Mouse (Mus musculus) embryonic facial prominence, embryonic 11.5 days (tissue): ENCODE results near the gene Mettl7a2. TPM values are rescaled to one million over a fixed set of nuclear protein-coding genes. Genes with fewer than 3 reads are reported as not detected.

Source experiments
- ATAC-seq: fragments of 200-750 bp; cut with Nextera tagmentation; replicated peaks from 2 replicates; pipeline ENCODE4 v1.8.0; 2017; ENCODE audit warnings: low read depth; ENCODE audit not compliant: insufficient number of reproducible peaks, low FRiP score, low TSS enrichment
- DNase-seq: peaks from one replicate; pipeline ENCODE4 v3.0.0-alpha.2; 2015; ENCODE audit warnings: low spot score
- H3K27ac ChIP-seq: fragments of 300-500 bp; sonication (generic); replicated peaks from 2 replicates; pipeline ENCODE4 v1.5.1; 2014; ENCODE audit warnings: mild to moderate bottlenecking, low read depth, low read length, control low read depth
- H3K27me3 ChIP-seq: fragments of 300-500 bp; sonication (generic); 2 replicates; pipeline ENCODE4 v1.6.1; 2014; ENCODE audit warnings: mild to moderate bottlenecking, low read length, moderate library complexity, mixed read lengths; ENCODE audit not compliant: control insufficient read depth, insufficient read depth
- H3K36me3 ChIP-seq: fragments of 300-500 bp; sonication (generic); replicated peaks from 2 replicates; pipeline ENCODE4 v1.6.1; 2014; ENCODE audit warnings: low read depth, mild to moderate bottlenecking, low read length, moderate library complexity, mixed read lengths; ENCODE audit not compliant: control insufficient read depth, insufficient read depth
- H3K4me1 ChIP-seq: fragments of 300-500 bp; sonication (generic); 2 replicates; pipeline ENCODE4 v1.6.1; 2014; ENCODE audit warnings: low read length, mixed read lengths; ENCODE audit not compliant: control insufficient read depth, insufficient read depth
- H3K4me2 ChIP-seq: fragments of 300-500 bp; sonication (generic); 2 replicates; pipeline ENCODE4 v1.6.1; 2014; ENCODE audit warnings: low read depth, mild to moderate bottlenecking, control low read depth, low read length, moderate library complexity
- H3K4me3 ChIP-seq: fragments of 300-500 bp; sonication (generic); 2 replicates; pipeline ENCODE4 v1.5.1; 2014; ENCODE audit warnings: low read depth, low read length, control low read depth
- H3K9ac ChIP-seq: fragments of 300-500 bp; sonication (generic); replicated peaks from 2 replicates; pipeline ENCODE4 v1.6.1; 2014; ENCODE audit warnings: mild to moderate bottlenecking, control low read depth, low read length
- H3K9me3 ChIP-seq: fragments of 300-500 bp; sonication (generic); replicated peaks from 2 replicates; pipeline ENCODE4 v1.6.1; 2016; ENCODE audit warnings: mild to moderate bottlenecking, low read length, inconsistent platforms, mixed read lengths; ENCODE audit not compliant: control insufficient read depth
- WGBS: fragments of 180-500 bp; shearing (Covaris S2); extraction: QIAGEN DNeasy Blood & Tissue Kit; methylation state at CpG from one replicate; pipeline ENCODE4 v1.1.7; 2014; 5-methylcytosine and 5-hydroxymethylcytosine counted together
- polyA plus RNA-seq: library from polyadenylated mRNA; unstranded; fragments of >200 nt; fragmentation: Nextera tagmentation; extraction: Ambion mirVana; gene quantifications from 2 replicates; pipeline ENCODE4 v1.2.1, GENCODE M21; 2014

Mettl7a2 gene
- polyA plus RNA-seq, 1 experiment from 2014 or later, result not detected

GRCm38 (mm10) chr15:100406088-100406487 lies 53.1 kb downstream of the Mettl7a2 start:
- no peak overlapping the region for H3K4me3 ChIP-seq
- H3K4me2 ChIP-seq, result no peak overlapping the region
- peaks cover 3% of the 10 kb centered on the region; the same call in 1 of the 2 replicates for H3K36me3 ChIP-seq
- DNase-seq, result no peak
- WGBS, result 84% methylated on average over 5 of the region's 5 CpGs
- no peak overlapping the region for H3K27ac ChIP-seq
- no peaks in the 10 kb centered on the region for H3K27me3 ChIP-seq
- ATAC-seq, result no peak
- H3K9me3 ChIP-seq, result no peaks in the 10 kb centered on the region
- no peak overlapping the region for H3K9ac ChIP-seq
- no peaks in the 10 kb centered on the region for H3K4me1 ChIP-seq

- Histone ChIP-seq H3K4me1 (no peaks in the 10 kb centered on the region), H3K4me2 (no peak overlapping the region), H3K27me3 (no peaks in the 10 kb centered on the region), H3K36me3 (no peaks in the 10 kb centered on the region; the same call in 1 of the 2 replicates), H3K27ac (no peak overlapping the region), H3K9me3 (no peaks in the 10 kb centered on the region), H3K9ac (no peak overlapping the region), H3K4me3 (no peak overlapping the region)
- peak; percentile 14 for DNase-seq
- ATAC-seq, result no peak
- 66% methylated on average over 14 of the region's 14 CpGs for WGBS
Measured at GRCm38 (mm10) chr15:100410918-100411672, 58.1 kb downstream of the Mettl7a2 start.

Other genes starting within 250 kb of the Mettl7a2 start
- gene Atf1, start 125.4 kb upstream of the Mettl7a2 start, polyA plus RNA-seq, result 36.3 and 37.0 TPM in 2 replicates
- not detected in 2 replicates for gene Tmprss12, start 72.4 kb upstream of the Mettl7a2 start, polyA plus RNA-seq
- gene Mettl7a1, start 49.1 kb upstream of the Mettl7a2 start, polyA plus RNA-seq, result 4.8 and 4.9 TPM in 2 replicates
- gene Mettl7a3, start 18.3 kb upstream of the Mettl7a2 start, polyA plus RNA-seq, result 0.17 TPM in 2 replicates
- gene Methig1, start 51 bp upstream of the Mettl7a2 start, polyA plus RNA-seq, result 0.15 TPM in 1 of 2 replicates, not detected in the other
- not detected in 2 replicates for gene Higd1c, start 11.3 kb downstream of the Mettl7a2 start, polyA plus RNA-seq
- gene Gm5475, start 68.9 kb downstream of the Mettl7a2 start, polyA plus RNA-seq, result 0.08 and 0.14 TPM in 2 replicates
- 18.3 and 18.8 TPM in 2 replicates for gene Slc11a2, start 71.9 kb downstream of the Mettl7a2 start, polyA plus RNA-seq
- 37.2 and 40.1 TPM in 2 replicates for gene Letmd1, start 115.8 kb downstream of the Mettl7a2 start, polyA plus RNA-seq
- gene Csrnp2, start 142.3 kb downstream of the Mettl7a2 start, polyA plus RNA-seq, result 23.0 and 24.8 TPM in 2 replicates
- 25.3 and 27.2 TPM in 2 replicates for gene Tfcp2, start 198.8 kb downstream of the Mettl7a2 start, polyA plus RNA-seq
- gene Pou6f1, start 246.8 kb downstream of the Mettl7a2 start, polyA plus RNA-seq, result 5.9 TPM in 2 replicates